Mouse (Mus musculus): ENCODE data around the gene Id2. TPM values are rescaled to one million over a fixed set of nuclear protein-coding genes. Genes with fewer than 3 reads are reported as not detected.
A peak's percentile ranks its signal among the peaks of the same experiment; 100 is the strongest.

Gene Id2
- total RNA-seq, 2 experiments from 2014 or later, result 1.6 to 2.0 TPM

GRCm38 (mm10) chr12:25120753-25121152 is 23.8 kb upstream of the Id2 start:
- no peak for DNase-seq
- TF ChIP-seq CTCF (IDR thresholded peaks at IDR 0.05), result no peak
- Histone ChIP-seq H3K27ac (no peak overlapping the region), H3K4me3 (no peak overlapping the region)
- intact Hi-C loops (cut with DNase I), result no loop called here

GRCm38 (mm10) chr12:25119278-25119677 is 22.3 kb upstream of the Id2 start:
- intact Hi-C loops (cut with DNase I), result no loop called here
- TF ChIP-seq CTCF (IDR thresholded peaks at IDR 0.05), result no peak
- no peak overlapping the region for H3K4me3 ChIP-seq
- H3K27ac ChIP-seq, result peak overlapping the region; percentile 62
- peak; percentile 47 for DNase-seq

- intact Hi-C loops (cut with DNase I), result no loop called here
- H3K4me3 ChIP-seq, result no peak overlapping the region
- no peak overlapping the region for H3K27ac ChIP-seq
- no peak for TF ChIP-seq CTCF (IDR thresholded peaks at IDR 0.05)
- no peak for DNase-seq
These were observed 21.0 kb upstream of the Id2 start for GRCm38 (mm10) chr12:25117856-25118511.

GRCm38 (mm10) chr12:25116126-25116525 is 19.2 kb upstream of the Id2 start:
- TF ChIP-seq CTCF (IDR thresholded peaks at IDR 0.05), result no peak
- no peak for DNase-seq
- intact Hi-C loops (cut with DNase I), result no loop called here
- no peak overlapping the region for H3K27ac ChIP-seq
- H3K4me3 ChIP-seq, result no peak overlapping the region

- Histone ChIP-seq H3K27ac (no peak overlapping the region), H3K4me3 (no peak overlapping the region)
- no peak for DNase-seq
- TF ChIP-seq CTCF (IDR thresholded peaks at IDR 0.05), result no peak
- intact Hi-C loops (cut with DNase I), result no loop called here
These were observed 17.5 kb upstream of the Id2 start for GRCm38 (mm10) chr12:25114426-25114825.

GRCm38 (mm10) chr12:25113357-25113756 is 16.4 kb upstream of the Id2 start:
- TF ChIP-seq CTCF (IDR thresholded peaks at IDR 0.05), result no peak
- intact Hi-C loops (cut with DNase I), result no loop called here
- Histone ChIP-seq H3K27ac (no peak overlapping the region), H3K4me3 (no peak overlapping the region)
- DNase-seq, result no peak

GRCm38 (mm10) chr12:25112806-25113205 is 15.9 kb upstream of the Id2 start:
- H3K27ac ChIP-seq, result no peak overlapping the region
- no peak for DNase-seq
- no peak for TF ChIP-seq CTCF (IDR thresholded peaks at IDR 0.05)
- intact Hi-C loops (cut with DNase I), result no loop called here
- no peak overlapping the region for H3K4me3 ChIP-seq

GRCm38 (mm10) chr12:25110682-25111078 is 13.7 kb upstream of the Id2 start:
- no peak for TF ChIP-seq CTCF (IDR thresholded peaks at IDR 0.05)
- Histone ChIP-seq H3K27ac (no peak overlapping the region), H3K4me3 (no peak overlapping the region)
- DNase-seq, result no peak
- intact Hi-C loops (cut with DNase I), result no loop called here

- DNase-seq, result peak; percentile 44
- Histone ChIP-seq H3K27ac (no peak overlapping the region), H3K4me3 (no peak overlapping the region)
- TF ChIP-seq CTCF (IDR thresholded peaks at IDR 0.05), result no peak
- intact Hi-C loops (cut with DNase I), result no loop called here
These were observed 13.2 kb upstream of the Id2 start for GRCm38 (mm10) chr12:25109971-25110681.

GRCm38 (mm10) chr12:25108865-25109264 is 11.9 kb upstream of the Id2 start:
- TF ChIP-seq CTCF (IDR thresholded peaks at IDR 0.05), result no peak
- intact Hi-C loops (cut with DNase I), result no loop called here
- Histone ChIP-seq H3K4me3 (no peak overlapping the region), H3K27ac (no peak overlapping the region)
- DNase-seq, result no peak

GRCm38 (mm10) chr12:25104541-25104940 is 7.6 kb upstream of the Id2 start:
- no peak for DNase-seq
- intact Hi-C loops (cut with DNase I), result no loop called here
- TF ChIP-seq CTCF (IDR thresholded peaks at IDR 0.05), result no peak
- H3K27ac ChIP-seq, result no peak overlapping the region
- H3K4me3 ChIP-seq, result no peak overlapping the region

- intact Hi-C loops (cut with DNase I), result no loop called here
These were observed 7.0 kb upstream of the Id2 start for GRCm38 (mm10) chr12:25103911-25104310.

GRCm38 (mm10) chr12:25101389-25101788 is 4.4 kb upstream of the Id2 start:
- Histone ChIP-seq H3K4me3 (peak overlapping the region; percentile 93), H3K27ac (peak overlapping the region; percentile 87)
- peak; percentile 50 for DNase-seq
- TF ChIP-seq CTCF (IDR thresholded peaks at IDR 0.05), result no peak
- intact Hi-C loops (cut with DNase I), result no loop called here

More at GRCm38 (mm10) chr12:25103911-25104310, 7.0 kb upstream of the Id2 start:
- no peak for DNase-seq
- TF ChIP-seq CTCF (IDR thresholded peaks at IDR 0.05), result no peak
- Histone ChIP-seq H3K27ac (no peak overlapping the region), H3K4me3 (no peak overlapping the region)
